8 mouse cellular contexts compared by ENCODE assay signal in the genomic region with DNA sequence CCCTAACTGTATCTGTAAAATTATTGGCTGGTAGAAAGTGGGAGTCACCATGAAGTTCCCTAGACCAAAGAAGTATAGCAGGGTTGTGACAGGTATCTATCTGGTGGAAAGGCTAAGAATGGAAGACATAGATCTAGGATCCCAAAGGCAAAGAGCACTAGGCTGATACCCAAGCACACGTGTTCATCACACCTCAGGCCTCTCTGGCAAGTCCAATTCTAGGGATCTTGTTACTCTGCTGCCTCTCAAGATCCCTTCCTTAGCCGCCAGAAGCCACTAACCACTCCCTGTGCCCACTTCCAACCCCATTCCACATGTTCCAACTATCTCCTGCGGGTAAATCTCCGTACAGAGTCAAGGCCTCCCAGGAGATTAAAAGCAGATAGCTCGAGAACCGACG. TPM values are rescaled to one million over a fixed set of nuclear protein-coding genes. Genes with fewer than 3 reads are reported as not detected.
DNase-seq lines count a peak whose midpoint lies in the region; ATAC-seq lines count a peak whose summit lies in the region.

No protein-coding gene starts in this region.

- peak overlapping the region; percentile 65 for H3K4me3 ChIP-seq in lung, embryonic 15.5 days
- H3K4me3 ChIP-seq in brown adipose tissue, adult 24 weeks (ENCODE audit: insufficient read depth, low read depth, low read length) = peak overlapping the region; percentile 74
- H3K4me3 ChIP-seq in hindbrain, embryonic 11.5 days (ENCODE audit: low read depth, low read length) = peak overlapping the region; percentile 87
- peak overlapping the region; percentile 97 for H3K4me3 ChIP-seq in midbrain, embryonic 15.5 days

- H3K9ac ChIP-seq in lung, embryonic 15.5 days = peak overlapping the region; percentile 80
- H3K9ac ChIP-seq in hindbrain, embryonic 11.5 days (ENCODE audit: low read depth, low read length) = peak overlapping the region; percentile 90
- H3K9ac ChIP-seq in midbrain, embryonic 15.5 days = peak overlapping the region; percentile 95

- H3K36me3 ChIP-seq in lung, embryonic 15.5 days = peaks cover 51% of the 10 kb centered on the region
- peaks cover 17% of the 10 kb centered on the region for H3K36me3 ChIP-seq in hindbrain, embryonic 11.5 days (ENCODE audit: control insufficient read depth, insufficient read depth, low read length)
- H3K36me3 ChIP-seq in midbrain, embryonic 15.5 days (replicated peaks) = peaks cover 23% of the 10 kb centered on the region

- ATAC-seq in lung, embryonic 15.5 days (ENCODE audit: borderline replicate concordance, extremely low read depth, low FRiP score, low TSS enrichment) = no peak
- no peak for ATAC-seq in hindbrain, embryonic 11.5 days (ENCODE audit: low FRiP score)
- ATAC-seq in midbrain, embryonic 15.5 days (replicated peaks) = no peak

- H3K9me3 ChIP-seq in lung, embryonic 15.5 days = no peaks in the 10 kb centered on the region
- H3K9me3 ChIP-seq in hindbrain, embryonic 11.5 days (ENCODE audit: control insufficient read depth, low read length) = no peaks in the 10 kb centered on the region
- no peaks in the 10 kb centered on the region for H3K9me3 ChIP-seq in midbrain, embryonic 15.5 days

- H3K4me1 ChIP-seq in lung, embryonic 15.5 days = peaks cover 21% of the 10 kb centered on the region
- 0 out of 2 replicates have a peak, but pooled peaks cover 3% of the 10 kb centered on the region for H3K4me1 ChIP-seq in brown adipose tissue, adult 24 weeks (ENCODE audit: control insufficient read depth, insufficient read depth, insufficient read length, low read length)
- peaks cover 6% of the 10 kb centered on the region; the same call in 1 of the 2 replicates for H3K4me1 ChIP-seq in hindbrain, embryonic 11.5 days (replicated peaks; ENCODE audit: control insufficient read depth, insufficient read depth, low read length)
- peaks cover 34% of the 10 kb centered on the region for H3K4me1 ChIP-seq in midbrain, embryonic 15.5 days

- WGBS in lung, embryonic 15.5 days = under 1% methylated on average over 7 of the region's 7 CpGs
- WGBS in hindbrain, embryonic 11.5 days = under 1% methylated on average over 7 of the region's 7 CpGs
- under 1% methylated on average over 7 of the region's 7 CpGs for WGBS in midbrain, embryonic 15.5 days

- peak overlapping the region; percentile 78 for H3K4me2 ChIP-seq in lung, embryonic 15.5 days
- peak overlapping the region; percentile 83 for H3K4me2 ChIP-seq in hindbrain, embryonic 11.5 days (replicated peaks; ENCODE audit: low read depth, low read length)
- peak overlapping the region; percentile 69 for H3K4me2 ChIP-seq in midbrain, embryonic 15.5 days

- no peak for DNase-seq in lung, postnatal 36 days
- no peak for DNase-seq in hindbrain, embryonic 11.5 days (ENCODE audit: low spot score)
- DNase-seq in frontal cortex, postnatal 25 days (ENCODE audit: low spot score in 2 of 2) = no peak
- no peak for DNase-seq in right cerebral cortex, adult 18-20 months
- no peak for DNase-seq in yolk sac, embryonic 10.5 days (ENCODE audit: low spot score)

- H3K27ac ChIP-seq in lung, embryonic 15.5 days = peak overlapping the region; percentile 94
- H3K27ac ChIP-seq in brown adipose tissue, adult 24 weeks (replicated peaks; ENCODE audit: low read depth, low read length) = peak overlapping the region; percentile 6; the same call in 1 of the 2 replicates
- H3K27ac ChIP-seq in hindbrain, embryonic 11.5 days (ENCODE audit: low read depth, low read length) = peak overlapping the region; percentile 92
- H3K27ac ChIP-seq in midbrain, embryonic 15.5 days = peak overlapping the region; percentile 99

- H3K27me3 ChIP-seq in lung, embryonic 15.5 days = no peaks in the 10 kb centered on the region
- H3K27me3 ChIP-seq in hindbrain, embryonic 11.5 days (ENCODE audit: control insufficient read depth, insufficient read depth, low read length) = no peaks in the 10 kb centered on the region
- H3K27me3 ChIP-seq in midbrain, embryonic 15.5 days (replicated peaks) = no peaks in the 10 kb centered on the region

RNA-seq across cellular contexts. Expression of a gene that starts 1.1 kb away (rescaled TPM):
- 87.1 and 101 TPM in 2 replicates for polyA plus RNA-seq in lung, embryonic 15.5 days (2015; fragmentation: Nextera tagmentation; extraction: Ambion mirVana)
- 20.9 and 26.8 TPM in 2 replicates for polyA plus RNA-seq in brown adipose tissue, adult 24 weeks (2012; ENCODE audit: insufficient read depth, insufficient read length, missing spikeins)
- polyA plus RNA-seq in hindbrain, embryonic 11.5 days (2014; fragmentation: Nextera tagmentation; extraction: Ambion mirVana) = 54.4 and 66.2 TPM in 2 replicates
- polyA plus RNA-seq in midbrain, embryonic 15.5 days (2015; fragmentation: Nextera tagmentation; extraction: Ambion mirVana) = 108 and 114 TPM in 2 replicates

RNA-seq across cellular contexts. Expression of a gene that starts 30.5 kb away (rescaled TPM):
- 85.0 and 104 TPM in 2 replicates for polyA plus RNA-seq in lung, embryonic 15.5 days (2015; fragmentation: Nextera tagmentation; extraction: Ambion mirVana)
- polyA plus RNA-seq in brown adipose tissue, adult 24 weeks (2012; ENCODE audit: insufficient read depth, insufficient read length, missing spikeins) = 23.0 and 27.9 TPM in 2 replicates
- 69.3 and 80.1 TPM in 2 replicates for polyA plus RNA-seq in hindbrain, embryonic 11.5 days (2014; fragmentation: Nextera tagmentation; extraction: Ambion mirVana)
- polyA plus RNA-seq in midbrain, embryonic 15.5 days (2015; fragmentation: Nextera tagmentation; extraction: Ambion mirVana) = 182 and 187 TPM in 2 replicates

RNA-seq across cellular contexts. Expression of a gene that starts 35.4 kb away (rescaled TPM):
- polyA plus RNA-seq in lung, embryonic 15.5 days (2015; fragmentation: Nextera tagmentation; extraction: Ambion mirVana) = 75.4 and 80.0 TPM in 2 replicates
- polyA plus RNA-seq in brown adipose tissue, adult 24 weeks (2012; ENCODE audit: insufficient read depth, insufficient read length, missing spikeins) = 19.2 and 20.7 TPM in 2 replicates
- polyA plus RNA-seq in hindbrain, embryonic 11.5 days (2014; fragmentation: Nextera tagmentation; extraction: Ambion mirVana) = 87.0 and 98.5 TPM in 2 replicates
- polyA plus RNA-seq in midbrain, embryonic 15.5 days (2015; fragmentation: Nextera tagmentation; extraction: Ambion mirVana) = 95.3 and 95.5 TPM in 2 replicates

Comparison
In these comparisons a context has a peak if more than half of its experiments do, and no peak if none do; other contexts are left out.
1. H3K27ac ChIP-seq: peak in every context shown above with its lines; median percentile 99 in midbrain, embryonic 15.5 days; 94 in lung, embryonic 15.5 days; 92 in hindbrain, embryonic 11.5 days; 6 in brown adipose tissue, adult 24 weeks.